Mouse (Mus musculus) layer of hippocampus, adult 8-10 months (tissue): Measurements from ENCODE around the gene Tas2r138. TPM values are rescaled to one million over a fixed set of nuclear protein-coding genes. Genes with fewer than 3 reads are reported as not detected.
"Not testable (repeated sequence)": the region's sequence is repeated elsewhere in the genome, so short reads cannot be mapped to it uniquely, and the experiment has no call there.

ENCODE experiments used
- DNase-seq, 2 experiments: peaks; one replicate each; pipeline ENCODE4 v3.0.0; 2022; ENCODE audit warnings: low spot score in 2 of 2
- total RNA-seq, 4 experiments: library from RNA; stranded (reverse); gene quantifications; 2 replicates each; pipeline ENCODE4 v1.2.4; 2022

Tas2r138 gene
- total RNA-seq: not detected

DNA sequence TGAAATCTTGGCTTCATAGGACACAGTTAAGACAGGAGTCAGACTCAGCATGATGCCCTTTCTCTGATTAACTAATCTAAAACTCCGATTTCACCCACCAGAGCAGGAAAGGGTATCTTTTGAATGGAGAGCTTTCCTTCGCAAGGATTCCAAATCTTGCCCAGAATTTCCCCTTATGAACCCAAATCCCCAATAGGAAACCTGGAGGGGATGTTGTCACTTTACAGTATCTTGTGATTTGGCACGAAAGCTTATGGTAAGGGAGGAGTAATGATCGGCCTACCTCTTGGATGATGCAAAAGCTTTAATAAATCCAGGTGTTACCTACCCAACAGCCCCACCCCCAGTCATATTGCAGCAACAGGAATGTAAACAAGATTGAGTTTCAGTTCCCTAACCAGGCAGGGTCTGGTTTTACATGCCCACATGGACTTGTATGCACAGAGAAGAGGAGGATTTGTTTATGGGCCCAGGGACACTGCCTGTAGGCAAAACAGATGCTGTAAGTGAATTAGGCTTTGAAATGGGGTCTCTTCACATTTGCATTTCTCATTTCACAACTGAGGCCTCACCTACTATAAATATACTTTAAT lies at the start of gene Tas2r138:
Gene Tas2r138, minus strand, starts transcription at position 51 of the 593 bp plus-strand sequence.
- no peak for DNase-seq

DNA sequence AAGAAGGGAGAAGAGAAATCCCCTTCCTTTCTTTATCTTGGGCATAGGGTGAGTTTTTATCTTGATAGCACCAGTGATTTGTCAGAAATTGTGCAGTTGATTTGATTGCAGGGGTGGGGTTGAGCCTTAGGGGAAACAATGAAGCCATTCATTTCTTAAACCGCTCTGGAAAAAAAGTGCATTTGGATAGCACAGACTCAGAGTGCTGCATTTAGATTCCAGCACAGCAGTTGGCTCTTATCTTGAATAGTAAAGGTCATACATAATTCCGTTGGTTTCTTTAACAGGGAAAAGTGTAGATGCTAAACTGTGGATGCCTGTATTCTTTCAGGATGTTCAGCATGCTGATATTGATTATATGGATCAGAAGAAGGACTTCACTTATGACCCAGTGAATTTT lies 47.8 kb upstream of the Tas2r138 start:
- DNase-seq: no peak

DNA sequence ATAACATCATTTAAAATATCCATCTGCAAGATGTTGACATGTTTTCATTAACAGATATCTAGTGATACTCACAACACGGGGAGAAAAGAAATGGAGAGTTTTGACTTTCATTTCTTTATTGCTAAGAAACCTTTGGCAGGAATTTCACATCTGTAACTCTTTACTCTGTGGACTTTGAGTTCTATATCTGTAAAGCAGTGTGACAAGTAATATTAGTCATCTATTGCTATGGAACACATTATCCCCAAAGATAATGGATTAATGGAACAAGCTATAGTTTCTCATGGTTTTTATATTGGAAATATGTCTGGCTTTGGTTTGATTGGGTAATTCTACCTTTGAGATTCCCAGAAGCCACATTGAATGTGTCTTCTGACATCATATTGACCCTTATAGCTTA lies 37.8 kb upstream of the Tas2r138 start:
- no peak for DNase-seq

GRCm38 (mm10) chr6:40645701-40646100 lies 32.6 kb upstream of the Tas2r138 start:
- DNase-seq: no peak

GRCm38 (mm10) chr6:40640710-40641538 lies 27.8 kb upstream of the Tas2r138 start:
- no peak for DNase-seq

DNA sequence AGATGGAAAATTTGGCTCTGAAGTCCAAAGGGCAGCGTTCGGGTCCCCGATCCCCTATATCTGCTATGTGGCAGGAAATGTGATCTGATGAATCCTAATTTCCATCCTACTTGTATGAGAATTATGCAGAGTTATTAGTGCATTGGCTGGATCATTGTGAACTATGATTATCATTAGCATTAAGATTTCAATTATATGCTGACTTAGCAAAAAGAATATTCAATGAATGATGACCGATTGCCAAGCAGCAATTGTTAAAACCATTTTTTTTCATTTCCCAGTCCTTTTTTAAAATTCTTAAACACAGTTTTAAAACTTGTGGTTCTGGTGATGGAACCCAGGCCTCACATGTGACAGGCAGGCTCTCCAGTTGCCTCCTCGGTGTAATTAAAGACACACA lies 24.6 kb upstream of the Tas2r138 start:
- no peak for DNase-seq

DNA sequence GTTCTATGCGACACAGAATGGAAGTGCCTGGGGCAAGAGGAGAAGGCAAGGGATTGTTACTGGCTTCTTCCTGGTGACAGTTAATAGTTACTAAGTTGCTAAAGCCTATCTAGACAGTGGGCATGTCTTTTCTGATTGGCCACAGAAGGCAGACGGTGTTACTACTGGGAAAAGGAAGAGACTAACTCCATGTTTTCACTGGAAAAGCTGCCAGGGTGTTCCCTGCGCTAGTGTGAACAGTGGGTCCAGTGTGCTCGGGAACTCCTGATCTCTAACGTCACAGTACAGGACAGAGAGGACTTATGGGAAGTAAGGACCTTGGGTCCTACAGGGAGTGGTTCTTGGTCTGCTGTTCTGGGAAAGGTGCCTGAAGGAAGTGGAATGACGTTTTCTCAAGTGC lies 22.4 kb upstream of the Tas2r138 start:
- no peak for DNase-seq

- no peak for DNase-seq
These were observed 21.5 kb upstream of the Tas2r138 start for GRCm38 (mm10) chr6:40634640-40635071.

DNA sequence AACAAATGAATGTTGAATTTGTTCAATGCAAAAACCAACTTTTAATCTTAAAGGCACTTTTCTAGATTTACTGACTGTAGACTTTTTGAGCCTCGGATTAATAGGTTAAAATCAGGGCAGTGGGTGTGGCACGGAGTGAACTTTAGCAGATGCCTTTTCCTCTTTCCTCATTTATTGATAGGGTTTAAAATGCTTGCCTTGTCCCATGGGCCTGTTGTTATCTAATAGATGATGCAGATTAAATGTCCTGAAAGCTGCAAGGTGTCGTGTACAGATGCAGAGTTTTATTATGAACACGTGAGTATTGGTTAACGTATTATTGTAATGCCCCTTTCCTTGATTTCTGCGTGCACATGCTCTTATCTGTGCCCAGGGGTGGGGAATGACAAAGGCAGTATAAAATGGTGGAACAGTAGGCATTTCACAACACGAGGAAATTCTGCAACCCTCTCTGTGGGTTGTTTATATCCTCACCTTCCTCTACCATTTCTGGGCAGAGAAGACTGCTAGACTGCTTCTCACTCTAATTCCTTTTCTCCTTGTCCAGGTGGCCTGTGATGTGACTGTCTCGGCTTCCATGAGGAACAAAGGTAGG lies 15.4 kb upstream of the Tas2r138 start, which contains the start of gene Mgam:
Gene Mgam, plus strand, starts transcription at position 426 of the 595 bp plus-strand sequence.
- DNase-seq: no peak

DNA sequence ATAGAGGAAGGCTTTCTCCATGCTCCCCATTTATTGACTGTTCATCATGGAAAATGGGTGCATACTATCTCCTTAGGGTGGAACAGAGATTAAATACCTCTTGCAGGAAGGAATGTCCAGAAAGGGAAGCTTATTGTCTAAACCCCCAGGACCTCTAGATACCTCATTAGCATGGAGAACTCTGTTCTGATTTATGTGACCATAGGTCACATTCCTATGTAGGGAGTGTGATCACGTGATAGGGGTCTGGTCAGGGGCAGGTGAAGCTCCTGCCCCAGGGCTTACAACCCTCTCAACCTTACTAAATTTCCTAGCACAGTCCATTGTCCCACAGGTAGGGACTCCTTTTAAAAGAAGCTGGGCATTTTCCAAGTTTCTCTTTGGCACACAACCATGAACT lies 13.0 kb upstream of the Tas2r138 start:
- DNase-seq: no peak

- peak; percentile 11 to 60 for DNase-seq
These were observed 4.9 kb upstream of the Tas2r138 start for GRCm38 (mm10) chr6:40617965-40618364.

DNA sequence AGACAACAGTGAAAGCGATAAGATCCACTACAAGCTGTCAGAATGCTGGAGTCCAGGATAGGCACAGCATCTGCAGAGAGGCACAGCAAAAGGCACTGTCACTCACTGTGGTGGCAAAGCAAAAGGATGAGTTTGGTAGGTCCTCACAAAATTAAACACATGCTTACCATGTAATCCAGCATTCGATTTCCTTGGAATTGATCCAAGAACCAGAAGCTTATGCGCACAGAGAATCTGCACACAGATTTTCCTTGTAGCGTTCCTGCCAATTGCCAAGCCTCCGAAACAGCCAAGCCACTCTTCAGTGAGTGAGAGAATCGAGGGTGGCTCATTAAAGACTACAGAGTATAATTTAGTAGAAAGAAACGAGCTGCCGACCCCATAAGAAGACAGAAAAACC lies 2.9 kb downstream of the Tas2r138 start:
- DNase-seq: peak; percentile 32 to 44

- peak; percentile 53 to 71 for DNase-seq
These were observed 5.7 kb downstream of the Tas2r138 start for GRCm38 (mm10) chr6:40607431-40607830.

- not testable (repeated sequence) for DNase-seq
These were observed 14.6 kb downstream of the Tas2r138 start for GRCm38 (mm10) chr6:40598546-40598945.

DNA sequence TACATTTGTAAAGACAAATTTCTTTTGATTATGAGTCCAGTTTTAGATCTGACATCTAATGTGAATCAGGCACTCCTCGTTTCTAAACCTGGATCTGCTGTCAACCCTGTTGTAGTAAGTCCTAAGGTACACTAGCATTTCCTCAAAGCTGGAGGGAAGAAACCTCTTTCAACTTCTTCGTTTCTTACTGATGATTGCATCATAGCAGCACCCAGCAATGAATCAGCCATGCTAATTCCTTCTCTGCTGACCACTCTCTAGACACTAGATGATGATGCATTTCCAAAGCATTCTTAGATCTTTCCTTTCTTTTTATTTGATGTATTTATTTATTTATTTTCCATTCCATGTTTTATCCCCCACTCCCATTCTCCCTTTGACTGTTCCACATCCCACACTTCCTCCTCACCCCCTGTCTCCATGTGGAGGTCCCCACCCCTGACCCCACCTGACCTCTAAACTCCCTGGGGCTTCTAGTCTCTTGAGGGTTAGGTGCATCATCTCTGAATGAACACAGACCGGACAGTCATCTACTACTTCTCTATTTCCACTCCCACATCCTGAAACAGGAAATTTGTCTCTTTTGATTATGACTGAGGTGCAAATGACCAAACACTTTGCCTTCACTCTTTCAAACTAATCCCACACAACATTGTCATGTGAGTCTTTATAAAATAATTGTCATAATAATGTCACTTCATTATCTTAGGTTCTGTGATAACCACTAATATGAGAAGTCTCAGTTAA lies 18.1 kb downstream of the Tas2r138 start:
- no peak for DNase-seq

GRCm38 (mm10) chr6:40588346-40588745 lies 24.8 kb downstream of the Tas2r138 start:
- DNase-seq: no peak

DNA sequence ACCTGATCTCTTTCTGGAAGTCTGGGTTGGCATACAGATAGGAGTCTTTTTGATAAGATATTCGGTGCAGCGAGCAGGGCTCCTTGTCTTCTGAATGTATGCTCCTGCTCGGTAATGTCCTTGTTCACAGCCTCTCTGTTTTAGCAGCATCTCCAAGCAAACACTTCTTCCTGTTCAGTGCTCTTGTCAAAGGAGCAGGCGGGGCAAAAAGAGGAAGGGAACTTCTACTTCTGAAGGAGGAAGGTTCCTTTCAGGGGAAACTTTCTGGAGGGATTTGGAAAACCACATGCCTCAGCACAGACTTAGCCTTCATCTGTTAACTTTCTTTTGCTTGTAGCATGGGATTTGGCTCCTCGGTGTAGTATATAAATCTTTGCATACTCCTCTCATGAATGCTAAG lies 27.5 kb downstream of the Tas2r138 start, which contains the start of gene Clec5a:
Gene Clec5a, minus strand, starts transcription at position 177 of the 400 bp plus-strand sequence.
- no peak for DNase-seq

- DNase-seq: no peak
These were observed 28.8 kb downstream of the Tas2r138 start for GRCm38 (mm10) chr6:40584336-40584735.

DNA sequence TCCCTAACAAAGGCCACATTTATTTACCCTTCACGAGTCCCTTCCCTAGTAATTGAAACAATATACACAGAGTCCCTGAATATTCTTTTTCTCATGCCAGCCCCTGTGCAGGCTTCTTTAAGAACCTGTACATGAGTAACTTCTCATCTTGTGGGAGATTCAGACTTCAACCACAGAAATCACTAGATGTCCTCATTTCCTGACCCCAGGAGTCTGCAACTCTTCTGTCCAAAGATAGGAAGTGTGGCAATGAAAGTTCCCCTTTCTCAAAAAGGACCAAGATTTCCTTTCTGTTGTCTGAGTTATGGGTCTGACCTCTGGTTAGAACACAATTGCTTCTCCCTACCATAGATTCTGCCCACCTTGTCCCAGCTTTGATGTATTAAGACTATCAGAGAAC lies 36.8 kb downstream of the Tas2r138 start:
- DNase-seq: no peak

- DNase-seq: no peak
These were observed 39.5 kb downstream of the Tas2r138 start for GRCm38 (mm10) chr6:40573618-40574017.

GRCm38 (mm10) chr6:40569187-40569586 lies 43.9 kb downstream of the Tas2r138 start, which contains the start of gene Olfr460:
Olfr460 (plus strand) TSS chr6:40569487.
- no peak for DNase-seq
